Mouse (Mus musculus): ENCODE data around the gene Duox1. TPM values are rescaled to one million over a fixed set of nuclear protein-coding genes. Genes with fewer than 3 reads are reported as not detected.

Duox1 gene
- polyA plus RNA-seq, 1 experiment = not detected

DNA sequence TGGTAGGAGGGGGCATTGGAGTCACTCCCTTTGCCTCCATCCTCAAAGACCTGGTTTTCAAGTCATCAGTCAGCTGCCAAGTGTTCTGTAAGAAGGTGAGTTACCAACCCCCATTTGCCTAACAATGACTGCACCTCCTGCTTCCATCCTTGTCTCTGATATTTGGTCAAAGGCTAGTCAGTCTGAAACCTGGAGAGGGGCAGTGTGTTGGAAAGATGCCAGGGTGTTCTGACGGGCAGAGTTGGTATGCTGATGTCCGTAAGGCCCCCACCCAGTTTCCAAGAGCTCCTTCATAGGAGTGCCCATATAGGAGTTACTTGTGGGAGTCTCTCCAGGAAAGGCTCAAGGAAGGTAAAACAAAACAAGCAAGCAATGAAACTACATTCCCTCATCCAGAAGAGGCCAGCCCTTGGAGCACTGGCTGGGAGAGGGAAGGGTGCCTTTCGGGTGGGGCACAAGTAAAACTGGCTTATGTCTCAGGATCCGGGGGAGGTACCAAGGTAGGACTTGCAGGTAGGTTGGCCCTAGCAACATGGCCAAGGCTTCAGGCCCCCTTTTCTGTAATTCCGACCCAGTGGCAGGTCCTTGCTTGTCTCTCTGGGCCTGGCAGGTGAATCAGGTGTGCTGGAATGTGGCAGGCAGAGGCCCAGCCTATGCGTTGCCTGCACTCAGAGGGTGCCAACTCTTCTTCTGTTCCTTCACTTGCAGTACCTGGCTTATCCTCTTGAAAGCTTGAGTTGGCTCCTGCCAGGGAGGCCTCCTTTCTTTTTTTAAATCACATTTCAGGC is 29.8 kb downstream of the Duox1 start:
- TF ChIP-seq GATA1 (IDR thresholded peaks at IDR 0.05; ENCODE audit: low read length) = no peak

GRCm38 (mm10) chr2:122347257-122347656 is 31.8 kb downstream of the Duox1 start:
- no peak for TF ChIP-seq GATA1 (IDR thresholded peaks at IDR 0.05; ENCODE audit: low read length)

DNA sequence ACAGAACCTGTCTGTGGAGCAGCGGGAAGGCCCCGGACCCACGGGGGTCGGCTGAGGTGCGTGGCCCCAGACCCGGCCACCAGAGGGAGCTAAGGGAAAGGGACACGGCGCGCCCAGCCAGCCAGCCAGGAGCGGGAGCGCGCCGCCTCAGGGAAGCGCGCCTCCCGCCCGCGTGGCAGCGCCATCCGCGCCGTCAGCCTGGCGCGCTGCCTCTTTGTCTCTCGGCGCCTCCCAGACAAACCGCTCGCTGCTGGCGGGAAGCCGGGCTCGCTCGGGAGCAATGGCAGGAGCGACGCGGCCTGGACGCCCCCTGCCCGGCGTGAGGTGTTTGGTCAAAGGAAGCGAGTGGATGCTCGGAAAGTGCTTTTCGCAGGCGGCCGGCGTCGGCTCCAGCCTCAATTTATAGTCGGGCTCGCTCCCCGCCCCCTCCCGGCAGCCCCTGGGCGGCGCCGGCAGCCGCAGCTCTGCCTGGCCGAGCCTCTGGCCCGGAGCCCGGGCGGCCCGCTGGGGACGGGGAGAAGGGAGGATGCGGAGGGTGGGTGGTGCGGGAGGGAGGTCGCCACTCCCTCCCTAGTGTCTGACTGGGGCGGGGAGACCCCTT is 33.2 kb downstream of the Duox1 start:
- no peak for TF ChIP-seq GATA1 (IDR thresholded peaks at IDR 0.05; ENCODE audit: low read length)

- TF ChIP-seq GATA1 (IDR thresholded peaks at IDR 0.05; ENCODE audit: low read length) = no peak
These were observed 33.8 kb downstream of the Duox1 start for GRCm38 (mm10) chr2:122349136-122349785.

GRCm38 (mm10) chr2:122351156-122351930 is 35.9 kb downstream of the Duox1 start:
- TF ChIP-seq GATA1 (IDR thresholded peaks at IDR 0.05; ENCODE audit: low read length) = no peak

DNA sequence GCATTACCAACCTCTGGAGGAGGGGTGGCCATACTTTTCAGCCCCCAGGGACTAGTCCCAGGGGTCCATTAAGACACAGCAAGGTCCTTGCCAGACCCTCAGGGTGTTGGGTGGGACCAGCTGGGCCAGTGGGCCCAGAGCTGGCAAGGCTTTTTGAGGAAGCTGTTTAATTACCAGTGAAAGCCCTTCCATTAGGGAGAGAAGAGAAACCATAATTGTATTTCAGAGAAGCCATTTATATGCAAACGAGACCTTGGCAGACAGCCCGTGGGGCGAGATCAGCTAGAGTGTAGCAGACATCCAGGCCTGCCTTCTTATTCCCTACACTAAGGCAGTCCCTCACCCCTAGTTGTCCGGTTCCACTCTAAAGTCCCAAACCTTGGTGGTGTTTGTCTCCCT is 36.5 kb downstream of the Duox1 start:
- no peak for TF ChIP-seq GATA1 (IDR thresholded peaks at IDR 0.05; ENCODE audit: low read length)

GRCm38 (mm10) chr2:122352992-122353391 is 37.5 kb downstream of the Duox1 start:
- no peak for TF ChIP-seq GATA1 (IDR thresholded peaks at IDR 0.05; ENCODE audit: low read length)

DNA sequence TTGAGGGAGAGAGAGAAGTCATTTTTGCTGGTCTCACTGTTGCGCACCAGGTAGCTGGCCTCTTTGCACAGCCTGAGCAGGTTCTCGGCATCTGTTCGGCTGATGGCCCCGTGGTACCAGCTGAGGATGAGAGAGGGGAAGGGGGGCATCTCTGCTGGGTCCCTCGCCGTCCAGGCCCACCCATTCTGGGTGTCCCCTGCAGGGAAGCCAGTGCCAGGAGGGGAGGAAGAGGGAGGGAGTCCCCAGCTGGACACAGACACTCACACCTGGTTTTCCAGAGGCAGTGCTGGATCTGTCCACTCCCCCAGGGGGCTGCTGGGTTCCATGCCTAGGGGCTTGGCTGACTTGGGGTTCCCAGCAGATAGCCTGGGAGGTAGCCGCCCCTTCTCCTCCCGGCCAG is 38.3 kb downstream of the Duox1 start:
- TF ChIP-seq GATA1 (IDR thresholded peaks at IDR 0.05; ENCODE audit: low read length) = no peak

GRCm38 (mm10) chr2:122354191-122354929 is 38.9 kb downstream of the Duox1 start:
- TF ChIP-seq GATA1 (IDR thresholded peaks at IDR 0.05; ENCODE audit: low read length) = no peak

GRCm38 (mm10) chr2:122355389-122355788 is 39.9 kb downstream of the Duox1 start:
- TF ChIP-seq GATA1 (IDR thresholded peaks at IDR 0.05; ENCODE audit: low read length) = no peak

- no peak for TF ChIP-seq GATA1 (IDR thresholded peaks at IDR 0.05; ENCODE audit: low read length)
These were observed 40.7 kb downstream of the Duox1 start for GRCm38 (mm10) chr2:122356187-122356586.

GRCm38 (mm10) chr2:122360310-122360709 is 44.8 kb downstream of the Duox1 start:
- TF ChIP-seq GATA1 (IDR thresholded peaks at IDR 0.05; ENCODE audit: low read length) = no peak

DNA sequence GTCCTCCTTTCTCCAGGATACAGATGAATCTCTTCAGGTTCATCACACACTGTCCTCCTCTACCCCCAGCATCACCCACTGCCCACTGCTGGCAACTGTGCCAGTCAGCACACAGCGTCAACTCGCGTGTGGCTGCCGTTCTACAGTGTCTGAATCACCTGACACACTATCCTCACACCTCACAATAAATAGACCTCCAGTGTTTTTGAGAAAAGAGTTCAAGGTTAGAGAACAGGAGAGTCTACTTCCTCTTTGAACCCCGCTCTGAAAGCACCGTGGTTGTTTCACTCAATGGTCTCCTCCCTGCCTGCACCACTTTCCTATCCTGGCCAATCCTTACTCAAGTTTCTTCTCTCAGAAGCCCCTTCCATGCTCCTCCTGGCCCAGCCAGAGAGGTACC is 45.7 kb downstream of the Duox1 start:
- no peak for TF ChIP-seq GATA1 (IDR thresholded peaks at IDR 0.05; ENCODE audit: low read length)

- no peak for TF ChIP-seq GATA1 (IDR thresholded peaks at IDR 0.05; ENCODE audit: low read length)
These were observed 46.6 kb downstream of the Duox1 start for GRCm38 (mm10) chr2:122361868-122362621.

Measured in G1E-ER4 (cell line).